Mouse (Mus musculus) brain, embryonic 14.5 days (tissue): ENCODE data around the gene Zfp82.

Experiments used
- CTCF ChIP-seq: fragments of 200-500 bp; IDR thresholded peaks from 2 replicates; pipeline ENCODE4 v1.5.1; 2012; ENCODE audit warnings: inconsistent platforms, mild to moderate bottlenecking, moderate library complexity, borderline replicate concordance; ENCODE audit not compliant: insufficient read depth, insufficient read length; ENCODE audit errors: extremely low read depth
- POLR2A ChIP-seq: fragments of 200-500 bp; IDR thresholded peaks from 2 replicates; pipeline ENCODE4 v1.6.1; 2012; ENCODE audit warnings: mild to moderate bottlenecking, inconsistent platforms, borderline replicate concordance; ENCODE audit not compliant: poor library complexity, insufficient read depth, insufficient read length, severe bottlenecking; ENCODE audit errors: extremely low read depth

GRCm38 (mm10) chr7:30122188-30122530 lies 49.5 kb upstream of the Zfp82 start:
- no peak for TF ChIP-seq CTCF
- TF ChIP-seq POLR2A: no peak
